Mouse (Mus musculus) midbrain, postnatal 0 days (tissue): ENCODE measurements around the gene Tomm20. TPM values are rescaled to one million over a fixed set of nuclear protein-coding genes. Genes with fewer than 3 reads are reported as not detected.

Source experiments
- ATAC-seq: fragments of 200-750 bp; cut with Nextera tagmentation; 2 replicates; pipeline ENCODE4 v1.8.0; 2017; ENCODE audit warnings: moderate number of reproducible peaks, mild to moderate bottlenecking, moderate TSS enrichment, moderate library complexity; ENCODE audit not compliant: low FRiP score
- DNase-seq: peaks from one replicate; pipeline ENCODE4 v3.0.0-alpha.2; 2015; ENCODE audit warnings: low spot score
- H3K27ac ChIP-seq: fragments of 300-500 bp; sonication (generic); 2 replicates; pipeline ENCODE4 v1.5.1; 2014; ENCODE audit warnings: low read depth, mild to moderate bottlenecking, low read length, mixed read lengths
- H3K27me3 ChIP-seq: fragments of 300-500 bp; sonication (generic); 2 replicates; pipeline ENCODE4 v1.6.1; 2014; ENCODE audit warnings: low read length, control low read depth, mixed read lengths; ENCODE audit not compliant: insufficient read depth
- H3K36me3 ChIP-seq: fragments of 300-500 bp; sonication (generic); 2 replicates; pipeline ENCODE4 v1.6.1; 2014; ENCODE audit warnings: low read length, control low read depth, mixed read lengths; ENCODE audit not compliant: insufficient read depth
- H3K4me1 ChIP-seq: fragments of 300-500 bp; sonication (generic); 2 replicates; pipeline ENCODE4 v1.6.1; 2014; ENCODE audit warnings: mild to moderate bottlenecking, control low read depth, antibody characterized with exemption, low read length, mixed read lengths; ENCODE audit not compliant: insufficient read depth
- H3K4me2 ChIP-seq: fragments of 300-500 bp; sonication (generic); 2 replicates; pipeline ENCODE4 v1.6.1; 2014; ENCODE audit warnings: low read depth, mild to moderate bottlenecking, low read length, mixed read lengths; ENCODE audit not compliant: poor library complexity, severe bottlenecking
- H3K4me3 ChIP-seq: fragments of 300-500 bp; sonication (generic); 2 replicates; pipeline ENCODE4 v1.5.1; 2014; ENCODE audit warnings: low read depth, mild to moderate bottlenecking, low read length, moderate library complexity
- H3K9ac ChIP-seq: fragments of 300-500 bp; sonication (generic); replicated peaks from 2 replicates; pipeline ENCODE4 v1.6.1; 2014; ENCODE audit warnings: mild to moderate bottlenecking, low read length, moderate library complexity, mixed read lengths; ENCODE audit not compliant: poor library complexity, severe bottlenecking
- H3K9me3 ChIP-seq: fragments of 300-500 bp; sonication (generic); 2 replicates; pipeline ENCODE4 v1.6.1; 2016; ENCODE audit warnings: low read length, control low read depth
- CTCF ChIP-seq: IDR thresholded peaks from 2 replicates; pipeline ENCODE4 v1.5.1; 2016; ENCODE audit warnings: antibody characterized with exemption, mild to moderate bottlenecking
- WGBS: fragments of 180-500 bp; shearing (Covaris S2); extraction: QIAGEN DNeasy Blood & Tissue Kit; methylation state at CpG from one replicate; pipeline ENCODE4 v1.1.7; 2014; 5-methylcytosine and 5-hydroxymethylcytosine counted together
- polyA plus RNA-seq: library from polyadenylated mRNA; unstranded; fragments of >200 nt; fragmentation: Nextera tagmentation; extraction: Ambion mirVana; gene quantifications from 2 replicates; pipeline ENCODE4 v1.2.1, GENCODE M21; 2015
- total RNA-seq: library from RNA; depleted of rRNA; stranded (reverse); fragments of >200 nt; gene quantifications from 2 replicates; pipeline ENCODE4 v1.2.3, GENCODE M21; 2014

Tomm20 gene
- total and polyA plus RNA-seq, 2 experiments from 2014 or later = 149 to 236 TPM

DNA sequence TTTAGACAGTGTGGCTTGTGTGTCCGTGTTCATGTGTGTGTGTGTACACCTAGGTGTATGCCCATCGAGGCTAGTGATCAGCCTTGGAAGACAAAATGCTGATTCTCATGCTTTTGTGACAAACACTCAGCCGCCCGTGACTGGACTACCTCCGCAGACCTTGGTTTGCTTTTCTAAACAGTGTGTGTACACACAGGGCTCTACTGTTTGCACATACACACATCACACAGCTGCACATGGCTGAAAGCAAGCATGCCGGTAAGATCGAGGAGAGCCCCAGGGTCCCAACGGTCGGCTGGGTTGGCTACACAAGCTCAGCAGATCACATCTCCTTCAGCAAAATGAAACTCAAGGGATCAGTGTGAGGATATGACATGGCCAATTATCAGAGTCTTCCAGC, 41.7 kb downstream of the Tomm20 start:
- Histone ChIP-seq H3K9ac (no peak overlapping the region), H3K4me2 (no peak overlapping the region), H3K4me3 (no peak overlapping the region), H3K27me3 (no peaks in the 10 kb centered on the region; the same call in 1 of the 2 replicates), H3K36me3 (no peaks in the 10 kb centered on the region), H3K9me3 (no peaks in the 10 kb centered on the region), H3K4me1 (no peaks in the 10 kb centered on the region), H3K27ac (no peak overlapping the region)
- no peak for DNase-seq
- no peak for TF ChIP-seq CTCF
- ATAC-seq = no peak
- 88% methylated on average over 9 of the region's 9 CpGs for WGBS

DNA sequence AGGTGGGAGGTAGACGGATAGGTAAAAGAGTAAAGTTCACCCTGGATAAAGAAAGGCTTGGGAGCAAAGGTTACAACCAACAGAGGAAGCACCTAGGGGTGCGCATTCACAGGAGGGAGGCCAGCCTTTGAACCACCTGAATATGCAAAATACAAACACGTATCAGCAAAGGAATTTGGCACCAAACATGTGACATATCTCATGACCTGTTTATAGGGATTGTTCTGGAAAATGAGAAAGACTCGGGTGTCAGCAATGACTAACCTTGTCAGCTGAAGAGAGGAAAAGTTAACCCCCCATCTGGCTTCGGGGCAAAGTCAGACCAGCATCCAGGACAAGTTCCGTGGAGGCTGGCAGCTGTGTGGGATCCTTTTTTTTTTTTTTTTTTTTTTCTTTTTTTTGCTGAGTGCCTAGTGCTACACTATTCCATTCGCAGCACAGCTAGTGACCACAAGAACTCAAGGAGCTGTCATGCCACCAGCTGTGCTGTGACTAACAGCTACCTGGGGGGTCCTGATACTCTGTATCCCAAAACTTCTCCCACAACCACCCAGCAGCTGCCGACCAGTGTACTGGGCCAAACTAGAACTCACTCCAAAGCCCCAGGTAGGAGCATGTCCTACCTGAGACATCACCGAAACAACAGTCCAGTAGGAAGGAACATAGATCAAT, 42.3 kb downstream of the Tomm20 start:
- no peak for TF ChIP-seq CTCF
- no peak for DNase-seq
- Histone ChIP-seq H3K4me3 (no peak overlapping the region), H3K9ac (no peak overlapping the region), H3K36me3 (no peaks in the 10 kb centered on the region), H3K4me1 (no peaks in the 10 kb centered on the region), H3K4me2 (no peak overlapping the region), H3K9me3 (no peaks in the 10 kb centered on the region), H3K27ac (no peak overlapping the region), H3K27me3 (no peaks in the 10 kb centered on the region; the same call in 1 of the 2 replicates)
- ATAC-seq = no peak
- 73% methylated on average over 9 of the region's 9 CpGs for WGBS

DNA sequence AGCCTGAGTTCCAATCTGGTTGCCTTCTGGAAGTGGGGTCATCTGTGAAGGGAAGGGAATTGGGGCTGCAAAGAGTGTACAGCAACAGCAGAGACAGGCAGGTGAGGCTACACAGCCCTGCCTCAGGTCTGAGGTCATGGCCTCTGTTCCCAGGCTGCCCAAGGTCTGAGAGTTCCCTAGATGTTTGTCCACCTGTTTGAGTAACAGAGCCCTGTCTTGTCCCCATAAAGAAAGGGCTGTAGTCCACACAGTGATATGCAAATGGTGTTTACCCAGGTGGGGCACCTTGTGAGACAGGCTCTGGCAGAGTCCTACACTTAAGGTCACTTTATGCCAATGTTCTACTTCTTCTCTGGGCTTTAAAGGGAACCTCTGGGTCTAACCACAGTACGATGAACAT, 44.0 kb downstream of the Tomm20 start:
- DNase-seq = no peak
- no peaks in the 10 kb centered on the region for H3K9me3 ChIP-seq
- no peak for TF ChIP-seq CTCF
- H3K4me1 ChIP-seq = no peaks in the 10 kb centered on the region
- no peak overlapping the region for H3K9ac ChIP-seq
- 83% methylated on average over 1 of the region's 1 CpGs for WGBS
- no peak overlapping the region for H3K4me3 ChIP-seq
- no peaks in the 10 kb centered on the region; the same call in 1 of the 2 replicates for H3K27me3 ChIP-seq
- ATAC-seq = no peak
- no peaks in the 10 kb centered on the region for H3K36me3 ChIP-seq
- no peak overlapping the region for H3K27ac ChIP-seq
- H3K4me2 ChIP-seq = no peak overlapping the region

DNA sequence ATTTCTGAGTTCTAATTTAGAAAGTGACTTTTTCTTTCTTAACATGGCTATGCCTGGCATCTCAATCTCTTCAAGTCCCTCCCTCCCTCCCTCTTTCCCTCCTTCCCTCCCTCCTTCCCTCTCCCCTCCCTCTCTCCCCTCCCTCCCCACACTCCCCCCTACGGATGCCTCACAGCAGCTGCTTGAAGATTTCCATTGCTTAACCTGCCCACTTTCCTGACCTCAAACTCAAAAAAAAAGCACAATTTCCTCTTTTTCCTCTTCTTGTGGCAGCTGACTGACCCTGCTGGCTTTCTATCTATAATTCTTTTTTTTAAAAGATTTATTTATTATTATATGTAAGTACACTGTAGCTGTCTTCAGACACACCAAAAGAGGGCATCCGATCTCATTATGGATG, 44.6 kb downstream of the Tomm20 start:
- no peaks in the 10 kb centered on the region for H3K36me3 ChIP-seq
- TF ChIP-seq CTCF = no peak
- H3K27ac ChIP-seq = no peak overlapping the region
- 82% methylated on average over 2 of the region's 2 CpGs for WGBS
- ATAC-seq = no peak
- no peak overlapping the region for H3K9ac ChIP-seq
- no peak overlapping the region for H3K4me3 ChIP-seq
- DNase-seq = no peak
- H3K9me3 ChIP-seq = no peaks in the 10 kb centered on the region
- H3K4me1 ChIP-seq = no peaks in the 10 kb centered on the region
- H3K27me3 ChIP-seq = no peaks in the 10 kb centered on the region; the same call in 1 of the 2 replicates
- H3K4me2 ChIP-seq = no peak overlapping the region

DNA sequence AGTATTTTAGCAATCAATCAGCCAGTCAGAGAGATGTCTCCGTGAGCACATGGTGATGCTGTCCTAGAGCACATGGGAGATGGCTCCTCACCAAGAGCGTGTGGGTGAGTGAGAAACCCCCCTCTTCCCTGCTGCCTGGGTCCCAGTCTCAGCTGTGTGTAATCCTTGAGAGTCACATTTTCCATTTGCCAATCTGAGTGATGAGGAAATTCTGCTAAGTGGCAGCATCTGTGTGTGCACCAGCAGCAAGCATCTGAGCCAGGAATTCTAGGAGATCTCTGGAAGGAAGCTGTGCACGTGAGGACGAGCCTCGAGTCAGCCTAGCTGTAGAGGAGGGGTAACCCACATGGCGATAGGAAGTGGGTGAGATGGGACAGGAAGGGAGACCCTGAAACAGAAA, 50.5 kb downstream of the Tomm20 start:
- Histone ChIP-seq H3K4me1 (no peaks in the 10 kb centered on the region), H3K4me2 (no peak overlapping the region), H3K9ac (no peak overlapping the region), H3K4me3 (no peak overlapping the region), H3K27ac (no peak overlapping the region), H3K27me3 (no peaks in the 10 kb centered on the region), H3K9me3 (no peaks in the 10 kb centered on the region), H3K36me3 (no peaks in the 10 kb centered on the region)
- ATAC-seq = no peak
- peak; percentile 61 for DNase-seq
- 61% methylated on average over 6 of the region's 6 CpGs for WGBS
- no peak for TF ChIP-seq CTCF

DNA sequence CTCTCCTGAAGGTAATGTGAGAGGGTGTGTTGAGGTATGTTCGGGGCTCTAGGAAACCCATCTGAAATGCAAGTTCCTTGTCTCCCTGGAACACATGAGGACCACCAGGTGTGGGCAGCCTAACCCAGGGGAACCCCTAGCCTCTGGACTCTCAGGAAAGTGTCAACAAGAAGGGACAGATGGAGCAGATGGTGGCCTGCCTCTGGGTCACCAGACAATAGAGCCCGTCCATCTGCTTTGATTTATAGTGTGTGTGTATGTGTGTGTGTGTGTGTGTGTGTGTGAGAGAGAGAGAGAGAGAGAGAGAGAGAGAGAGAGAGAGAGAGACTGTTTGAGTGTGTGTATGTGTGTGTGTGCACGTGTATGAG, 58.0 kb downstream of the Tomm20 start:
- H3K9ac ChIP-seq = no peak overlapping the region
- H3K4me2 ChIP-seq = no peak overlapping the region
- H3K27ac ChIP-seq = no peak overlapping the region
- DNase-seq (peak; percentile 53), ATAC-seq (no peak)
- no peak for TF ChIP-seq CTCF
- no peaks in the 10 kb centered on the region for H3K27me3 ChIP-seq
- 83% methylated on average over 3 of the region's 3 CpGs for WGBS
- H3K4me3 ChIP-seq = no peak overlapping the region
- no peaks in the 10 kb centered on the region for H3K36me3 ChIP-seq
- no peaks in the 10 kb centered on the region for H3K9me3 ChIP-seq
- H3K4me1 ChIP-seq = no peaks in the 10 kb centered on the region
